Mouse (Mus musculus) urinary bladder, adult 18-20 months (tissue): Measurements from ENCODE around the gene Plpp1.

Source experiments
- DNase-seq, 2 experiments: peaks; one replicate each; pipeline ENCODE4 v3.0.0; 2022; ENCODE audit warnings: low spot score in 2 of 2, mixed read lengths in 2 of 2

Plpp1 gene

DNA sequence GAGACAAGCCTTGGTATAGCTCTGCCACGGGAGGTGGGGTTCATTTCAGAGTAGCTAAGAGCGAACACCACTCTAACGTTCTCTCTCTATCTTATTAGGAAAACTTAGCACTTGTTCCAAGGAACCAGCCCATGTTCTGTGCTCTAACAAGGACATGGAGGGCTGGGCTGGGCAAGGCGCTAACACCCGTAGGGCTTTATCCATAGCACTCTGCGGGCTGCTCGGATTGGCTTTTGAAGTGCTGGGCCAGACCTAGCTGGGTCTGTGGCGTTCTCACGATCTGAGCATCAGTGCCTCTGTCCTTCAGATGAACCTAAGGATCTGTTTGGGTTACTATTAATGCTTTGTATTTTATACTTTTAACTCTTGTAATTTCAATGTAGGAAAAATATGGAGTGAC is 60.3 kb downstream of the Plpp1 start:
- DNase-seq: no peak

DNA sequence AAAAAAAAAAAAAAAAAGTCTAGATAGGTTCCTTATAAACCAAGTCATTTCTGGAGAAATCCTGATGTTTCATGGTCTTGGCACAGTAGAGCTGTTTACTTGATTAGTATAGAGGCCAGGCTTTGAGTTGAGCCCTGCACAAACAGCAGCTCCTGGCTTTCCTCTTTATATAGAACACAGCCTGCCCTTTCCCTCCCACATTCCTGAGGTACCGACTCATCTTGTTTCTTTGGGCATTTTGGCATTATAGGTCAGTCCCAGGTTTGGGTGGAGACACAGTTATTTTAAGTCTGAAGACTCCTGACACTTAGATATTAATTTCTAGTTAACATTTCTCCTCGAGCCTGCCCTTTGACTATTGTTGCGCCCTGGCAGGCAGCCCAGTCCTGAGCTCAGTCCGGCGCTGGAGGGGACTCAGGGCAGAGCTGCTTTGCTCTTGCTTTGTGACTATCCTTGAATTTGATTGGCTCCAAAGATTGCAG is 61.3 kb downstream of the Plpp1 start:
- DNase-seq: no peak

DNA sequence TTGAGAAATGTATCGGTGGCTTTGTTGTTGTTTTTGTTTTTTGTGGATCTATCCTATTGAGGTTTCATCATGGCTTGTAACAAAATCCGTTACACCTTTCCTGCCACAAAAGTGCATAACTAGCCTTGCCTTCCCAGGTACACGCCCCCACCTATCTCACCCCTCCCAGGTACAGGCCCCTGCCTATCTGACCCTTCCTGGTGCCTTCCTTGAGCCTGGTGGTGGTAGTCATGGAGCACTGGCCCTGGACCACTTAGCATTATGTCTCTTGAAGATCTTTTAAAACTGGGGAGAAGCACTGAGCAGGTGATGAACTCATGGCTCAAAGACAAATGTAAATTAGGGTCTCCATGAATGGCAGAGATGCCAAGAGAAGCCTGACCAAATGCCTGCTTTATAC is 61.8 kb downstream of the Plpp1 start:
- DNase-seq: no peak

DNA sequence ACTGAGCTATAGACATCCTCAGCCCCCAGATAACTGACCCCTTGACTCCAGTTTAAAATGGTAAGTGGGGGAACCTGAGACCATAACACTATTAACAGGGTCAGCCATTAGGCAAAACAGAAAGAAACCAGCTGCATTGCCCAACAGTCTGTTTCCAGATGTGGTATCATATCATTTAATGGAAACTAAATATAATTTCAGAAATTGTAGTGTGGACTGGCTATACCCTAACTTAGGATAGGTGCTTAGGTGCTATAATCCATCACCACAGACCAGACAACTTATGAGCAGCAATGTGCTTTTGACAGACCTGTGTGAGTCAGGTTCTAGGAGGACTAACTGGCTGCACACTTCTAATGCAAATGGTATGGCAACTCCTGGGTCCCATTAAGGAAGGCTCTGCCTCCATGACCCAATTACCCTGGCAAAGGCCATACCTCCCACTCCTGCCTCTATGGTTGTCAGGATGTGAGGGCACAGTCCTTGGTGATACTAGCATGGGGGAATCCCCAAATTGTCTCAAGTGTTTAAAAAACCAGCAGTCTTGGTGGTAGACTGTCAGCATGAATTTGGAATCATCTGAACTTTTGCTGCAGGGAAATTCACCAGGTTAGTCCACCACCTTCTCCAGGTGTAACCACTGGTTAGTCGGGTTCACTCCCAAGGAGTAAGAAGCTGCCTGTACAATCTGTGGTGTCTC is 62.5 kb downstream of the Plpp1 start:
- no peak for DNase-seq

DNA sequence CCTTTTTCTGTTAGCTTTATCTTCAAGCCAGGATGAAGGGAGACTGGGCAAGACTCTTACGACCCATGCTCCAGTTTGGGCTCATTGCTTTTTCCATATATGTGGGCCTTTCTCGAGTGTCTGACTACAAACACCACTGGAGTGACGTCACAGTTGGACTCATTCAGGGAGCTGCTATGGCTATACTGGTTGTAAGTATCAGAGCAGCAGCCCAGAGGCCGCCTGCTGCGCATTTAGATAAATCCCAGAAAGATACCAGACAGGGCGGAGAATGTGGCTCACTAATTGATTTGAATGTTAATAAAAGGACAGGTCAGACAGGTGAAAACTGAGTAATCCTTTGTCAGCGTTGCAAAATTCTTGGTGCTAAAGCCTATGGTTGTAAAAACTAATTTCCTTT is 66.2 kb downstream of the Plpp1 start:
- DNase-seq: no peak

DNA sequence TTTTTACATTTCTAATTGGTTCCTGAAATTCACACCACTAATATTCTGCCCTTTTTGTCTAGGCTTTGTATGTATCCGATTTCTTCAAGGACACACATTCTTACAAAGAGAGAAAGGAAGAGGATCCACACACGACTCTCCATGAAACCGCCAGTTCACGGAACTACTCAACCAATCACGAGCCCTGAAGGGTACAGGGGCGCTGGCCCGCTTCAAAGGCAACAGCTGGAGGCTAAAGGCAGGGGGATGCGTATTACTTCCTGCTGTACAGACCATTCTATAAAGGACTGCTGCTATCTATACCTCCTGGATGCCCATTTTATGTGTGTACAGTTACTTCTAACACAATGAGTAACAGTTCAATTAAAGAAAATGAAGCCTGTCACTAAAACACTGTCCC is 66.8 kb downstream of the Plpp1 start:
- DNase-seq: no peak

DNA sequence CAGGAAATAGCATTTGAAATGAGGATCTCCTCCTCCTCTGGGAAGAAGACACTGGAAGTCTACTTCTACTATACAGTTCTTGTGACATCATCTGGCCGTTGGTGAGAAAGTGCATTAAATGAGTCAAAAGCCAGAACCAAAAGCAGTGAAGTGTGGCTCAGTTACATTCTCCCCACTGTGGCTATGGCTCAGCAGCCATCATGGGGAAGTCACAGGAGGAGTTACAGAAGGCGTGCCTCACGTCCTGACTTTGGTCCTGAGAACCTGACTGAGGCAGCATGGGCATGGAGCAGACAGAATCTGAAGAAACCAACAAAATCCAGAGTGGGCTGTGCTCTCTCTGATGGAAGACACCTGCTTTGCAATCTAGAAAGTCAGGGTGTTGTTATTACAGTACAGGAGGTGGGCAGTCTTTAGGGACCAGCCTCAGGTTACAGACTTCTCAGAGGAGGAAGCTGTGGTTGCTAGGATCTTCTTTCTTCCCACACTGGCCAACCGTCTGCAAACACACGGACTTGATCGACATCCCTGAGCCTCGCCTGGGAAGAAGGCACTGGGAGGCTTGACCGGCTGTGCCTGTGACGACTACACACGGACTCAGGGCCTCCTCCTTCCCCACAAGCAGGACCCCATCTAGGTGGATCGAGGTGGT is 69.6 kb downstream of the Plpp1 start:
- no peak for DNase-seq

DNA sequence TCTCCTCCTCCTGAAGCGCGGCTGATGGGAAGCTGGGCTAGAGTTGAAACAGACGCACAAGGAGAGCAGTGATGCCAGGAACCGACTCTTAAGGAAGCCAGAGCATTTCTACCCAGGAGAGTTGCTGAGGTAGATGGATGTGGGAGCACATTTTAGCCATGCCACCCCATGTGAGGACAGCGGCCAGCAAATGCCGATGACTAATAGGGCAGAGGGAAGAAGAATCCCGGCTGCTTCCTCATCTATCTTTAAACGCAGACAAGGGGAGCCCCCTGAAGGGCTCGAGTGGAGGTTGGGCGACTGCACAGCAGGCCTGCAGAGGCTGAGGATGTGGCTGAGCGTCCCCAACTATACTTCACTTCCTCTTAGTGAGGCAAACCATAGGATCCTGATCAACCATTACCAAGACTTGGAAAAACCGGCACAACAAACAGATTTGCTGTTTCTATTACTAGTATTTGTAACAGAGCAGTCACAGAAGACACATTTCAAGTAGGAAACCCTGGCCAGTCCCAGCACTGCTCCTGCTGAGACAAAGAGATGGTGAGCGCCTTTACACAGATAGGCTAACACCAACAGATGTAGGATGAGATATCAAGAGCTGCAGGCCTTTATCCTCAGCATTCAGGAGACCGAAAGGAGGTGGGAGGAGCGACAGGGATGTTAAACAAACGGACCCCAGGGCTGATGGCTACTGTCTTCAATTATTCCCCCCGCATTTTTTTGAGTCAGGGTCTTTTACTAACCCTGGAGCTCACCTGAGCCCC is 71.1 kb downstream of the Plpp1 start:
- DNase-seq: no peak

DNA sequence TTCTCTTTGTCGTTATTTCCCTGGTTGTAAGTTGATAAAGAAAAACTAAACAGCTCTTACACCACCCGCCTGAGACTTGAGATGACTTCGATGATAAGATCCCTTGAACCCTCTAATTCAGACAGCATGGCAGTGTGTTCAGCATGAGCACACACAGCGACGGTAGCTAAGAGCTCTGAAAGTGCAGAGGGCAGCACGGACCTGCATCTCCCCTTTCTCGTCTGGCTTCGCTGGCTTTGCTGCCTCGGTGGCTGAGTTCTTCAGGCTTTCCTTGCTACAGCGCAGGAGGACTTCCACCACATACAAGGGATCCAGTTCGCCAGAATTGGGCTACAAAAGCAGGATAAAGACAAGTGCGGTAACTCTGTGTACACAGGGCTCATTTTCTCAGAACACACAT is 86.6 kb downstream of the Plpp1 start:
- DNase-seq: no peak

DNA sequence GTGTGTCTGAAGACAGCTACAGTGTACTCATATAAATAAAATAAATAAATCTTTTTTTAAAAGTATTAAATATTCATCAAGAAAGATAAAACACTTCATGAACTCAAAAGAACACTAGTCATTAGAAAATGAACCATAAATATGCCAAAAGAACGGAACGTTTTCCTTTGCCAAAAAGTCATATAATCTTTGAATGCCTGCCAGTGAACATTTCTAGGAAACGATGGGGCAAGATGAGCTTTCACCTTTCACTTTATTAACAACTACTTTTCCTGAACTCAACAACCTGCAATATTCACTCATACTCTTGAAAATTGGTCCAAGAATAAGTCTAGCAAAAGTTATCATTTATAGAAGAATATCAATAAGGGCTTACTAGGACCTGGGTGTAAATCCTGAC is 101.6 kb downstream of the Plpp1 start:
- DNase-seq: no peak

DNA sequence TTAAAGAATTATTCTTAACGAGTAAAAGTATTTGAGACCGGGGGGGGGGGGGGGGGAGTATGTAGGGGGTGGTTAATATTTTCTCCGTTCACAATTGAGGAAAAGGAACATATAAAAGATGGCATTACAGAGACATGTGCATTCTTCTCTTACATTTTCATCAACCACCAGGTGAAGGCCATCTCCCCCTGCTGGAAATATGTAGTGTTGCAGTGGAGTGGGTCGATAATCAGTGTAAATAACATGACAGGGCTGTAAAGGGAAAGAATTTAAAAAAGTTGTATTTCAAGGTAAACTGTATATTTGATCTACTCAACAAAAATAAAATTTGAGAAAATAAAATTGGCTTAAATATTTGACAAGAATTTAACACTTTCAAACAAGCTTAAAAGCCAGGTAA is 109.1 kb downstream of the Plpp1 start:
- no peak for DNase-seq

DNA sequence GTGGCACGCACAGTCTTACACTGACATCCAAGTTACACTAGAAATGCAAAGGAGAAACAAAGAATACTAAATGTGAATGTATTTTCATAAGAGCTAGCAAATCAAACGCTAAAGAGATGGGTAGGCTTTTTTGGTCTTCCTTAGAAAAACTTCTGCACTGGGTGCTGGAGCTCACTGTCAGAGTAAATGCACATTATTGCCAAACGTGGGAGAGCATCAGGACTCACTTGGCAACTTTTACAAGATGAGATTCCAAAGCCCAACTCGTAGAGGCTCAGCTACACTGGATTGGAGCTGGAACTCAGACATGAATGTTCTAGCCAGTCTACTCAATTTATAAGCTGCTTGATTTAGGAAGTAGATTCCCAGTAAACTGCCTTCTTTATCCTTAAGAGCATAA is 109.8 kb downstream of the Plpp1 start:
- DNase-seq: no peak
